Mouse (Mus musculus): ENCODE measurements at regions not wholly inside any gene's neighbourhood (a gene's known extent, or its start where the extent isn't known, plus 50 kb on each side); places are given as distances from the start of the nearest gene placed in this dataset.

- DNase-seq: no peak
Measured at GRCm38 (mm10) chr1:14513662-14514061, 1579.5 kb downstream of the 4930444P10Rik start.

GRCm38 (mm10) chr1:14512481-14513285, 1580.4 kb downstream of the 4930444P10Rik start:
- DNase-seq: no peak

GRCm38 (mm10) chr1:14506831-14507690, 1586.1 kb downstream of the 4930444P10Rik start:
- no peak for DNase-seq

GRCm38 (mm10) chr1:14506201-14506830, 1586.8 kb downstream of the 4930444P10Rik start:
- DNase-seq: peak in 1 of 2 experiments; percentile 6

- DNase-seq: no peak
Measured at GRCm38 (mm10) chr1:14505741-14506140, 1587.4 kb downstream of the 4930444P10Rik start.

GRCm38 (mm10) chr1:14504767-14505343, 1588.3 kb downstream of the 4930444P10Rik start:
- no peak for DNase-seq

- DNase-seq: no peak
Measured at GRCm38 (mm10) chr1:14503881-14504742, 1589.0 kb downstream of the 4930444P10Rik start.

GRCm38 (mm10) chr1:14503193-14503800, 1589.8 kb downstream of the 4930444P10Rik start:
- no peak for DNase-seq

GRCm38 (mm10) chr1:14499105-14499504, 1594.0 kb downstream of the 4930444P10Rik start:
- DNase-seq: no peak

- no peak for DNase-seq
Measured at GRCm38 (mm10) chr1:14490026-14490425, 1603.1 kb downstream of the 4930444P10Rik start.

- DNase-seq: no peak
Measured at GRCm38 (mm10) chr1:14487708-14488127, 1605.4 kb downstream of the 4930444P10Rik start.

GRCm38 (mm10) chr1:14485746-14486145, 1607.4 kb downstream of the 4930444P10Rik start:
- DNase-seq: no peak

- DNase-seq: no peak
Measured at GRCm38 (mm10) chr1:14484121-14484916, 1608.8 kb downstream of the 4930444P10Rik start.

- DNase-seq: no peak
Measured at GRCm38 (mm10) chr1:14472294-14472693, 1620.8 kb downstream of the 4930444P10Rik start.

GRCm38 (mm10) chr1:14471551-14471950, 1621.6 kb downstream of the 4930444P10Rik start:
- DNase-seq: no peak

GRCm38 (mm10) chr1:14464788-14465482, 1628.2 kb downstream of the 4930444P10Rik start:
- DNase-seq: no peak

- no peak for DNase-seq
Measured at GRCm38 (mm10) chr1:14462496-14462895, 1630.6 kb downstream of the 4930444P10Rik start.

GRCm38 (mm10) chr1:14460811-14461210, 1632.3 kb downstream of the 4930444P10Rik start:
- no peak for DNase-seq

GRCm38 (mm10) chr1:14429326-14429725, 1663.8 kb downstream of the 4930444P10Rik start:
- no peak for DNase-seq

GRCm38 (mm10) chr1:14421030-14421429, 1672.1 kb downstream of the 4930444P10Rik start:
- no peak for DNase-seq
